Mouse (Mus musculus) myocyte (in vitro differentiated cells): ENCODE results near the gene Gas7. TPM values are rescaled to one million over a fixed set of nuclear protein-coding genes. Genes with fewer than 3 reads are reported as not detected.

ENCODE experiments used
- H3K27me3 ChIP-seq: one replicate; pipeline ENCODE4 v1.6.1; 2011; ENCODE audit not compliant: control insufficient read depth, insufficient read depth, insufficient read length
- H3K36me3 ChIP-seq: one replicate; pipeline ENCODE4 v1.6.1; 2011; ENCODE audit not compliant: control insufficient read depth, insufficient read depth
- H3K4me2 ChIP-seq: one replicate; pipeline ENCODE4 v1.6.1; 2011; ENCODE audit warnings: low read depth, control low read depth
- H3K4me3 ChIP-seq: one replicate; pipeline ENCODE4 v1.5.1; 2011; ENCODE audit warnings: mild to moderate bottlenecking, control low read depth, moderate library complexity
- H3K79me2 ChIP-seq: one replicate; pipeline ENCODE4 v1.6.1; 2011; ENCODE audit not compliant: control insufficient read depth, insufficient read depth
- H3ac ChIP-seq: one replicate; pipeline ENCODE4 v1.6.1; 2011; ENCODE audit not compliant: control insufficient read depth, insufficient read length
- CEBPB ChIP-seq: IDR thresholded peaks from 2 replicates; pipeline ENCODE4 v1.6.1; 2011; ENCODE audit warnings: mild to moderate bottlenecking, moderate library complexity; ENCODE audit not compliant: poor library complexity, insufficient read depth, severe bottlenecking
- E2F4 ChIP-seq: IDR thresholded peaks from one replicate; pipeline ENCODE4 v1.6.1; 2011; ENCODE audit warnings: mild to moderate bottlenecking, control low read depth, moderate library complexity; ENCODE audit not compliant: insufficient read depth
- MAX ChIP-seq: IDR thresholded peaks from one replicate; pipeline ENCODE4 v1.6.1; 2011; ENCODE audit warnings: low read depth, mild to moderate bottlenecking, control low read depth
- MYOD1 ChIP-seq, 3 experiments: IDR thresholded peaks; one replicate each; pipeline ENCODE4 v1.6.1; 2011; ENCODE audit warnings: control low read depth in 2 of 3, low read depth in 2 of 3, mild to moderate bottlenecking in 2 of 3, moderate library complexity in 1 of 3; ENCODE audit not compliant: insufficient read length in 2 of 3, control insufficient read depth in 1 of 3
- MYOG ChIP-seq, 3 experiments: IDR thresholded peaks; one replicate each; pipeline ENCODE4 v1.6.1; 2011; ENCODE audit warnings: control low read depth in 2 of 3, low read depth in 2 of 3, mild to moderate bottlenecking in 2 of 3; ENCODE audit not compliant: insufficient read length in 2 of 3, control insufficient read depth in 1 of 3, insufficient read depth in 1 of 3
- POLR2A ChIP-seq: IDR thresholded peaks from one replicate; pipeline ENCODE4 v1.6.1; 2011; ENCODE audit warnings: low read depth, mild to moderate bottlenecking, control low read depth, moderate library complexity; ENCODE audit not compliant: insufficient read length
- POLR2AphosphoS2 ChIP-seq: IDR thresholded peaks from one replicate; pipeline ENCODE4 v1.6.1; 2011; ENCODE audit warnings: low read depth, control low read depth; ENCODE audit not compliant: insufficient read length
- REST ChIP-seq: IDR thresholded peaks from one replicate; pipeline ENCODE4 v1.6.1; 2011; ENCODE audit warnings: mild to moderate bottlenecking, control low read depth, moderate library complexity; ENCODE audit not compliant: insufficient read depth, insufficient read length
- SRF ChIP-seq: IDR thresholded peaks from one replicate; pipeline ENCODE4 v1.6.1; 2011; ENCODE audit warnings: low read depth; ENCODE audit not compliant: control insufficient read depth, insufficient read length
- TCF12 ChIP-seq: IDR thresholded peaks from one replicate; pipeline ENCODE4 v1.6.1; 2011; ENCODE audit warnings: mild to moderate bottlenecking, control low read depth; ENCODE audit not compliant: poor library complexity, insufficient read depth, severe bottlenecking
- TCF3 ChIP-seq: IDR thresholded peaks from one replicate; pipeline ENCODE4 v1.6.1; 2011; ENCODE audit warnings: low read depth, control low read depth; ENCODE audit not compliant: insufficient read length
- USF1 ChIP-seq: IDR thresholded peaks from one replicate; pipeline ENCODE4 v1.6.1; 2011; ENCODE audit warnings: low read depth, mild to moderate bottlenecking, control low read depth, moderate library complexity
- polyA plus RNA-seq: library from polyadenylated mRNA; unstranded; fragments of >200 nt; fragmentation: generic; extraction: Trizol; gene quantifications from one replicate; pipeline ENCODE4 v1.2.1, GENCODE M21; 2012; ENCODE audit warnings: missing spikeins

Gas7 gene
- polyA plus RNA-seq, 1 experiment, result 0.02 TPM

GRCm38 (mm10) chr11:67664918-67665317 lies 209.7 kb downstream of the Gas7 start:
- Histone ChIP-seq H3K36me3 (no peaks in the 10 kb centered on the region), H3K4me3 (no peak overlapping the region), H3ac (no peak overlapping the region), H3K79me2 (no peaks in the 10 kb centered on the region), H3K4me2 (no peak overlapping the region), H3K27me3 (peaks cover 9% of the 10 kb centered on the region)
- TF ChIP-seq SRF, result no peak
- TF ChIP-seq USF1, result no peak
- TF ChIP-seq POLR2A, result no peak
- no peak for TF ChIP-seq MAX
- no peak for TF ChIP-seq REST

GRCm38 (mm10) chr11:67666129-67666528 lies 210.9 kb downstream of the Gas7 start:
- no peak overlapping the region for H3ac ChIP-seq
- H3K4me2 ChIP-seq, result no peak overlapping the region
- TF ChIP-seq TCF3 (no peak), E2F4 (no peak)
- peaks cover 9% of the 10 kb centered on the region for H3K27me3 ChIP-seq
- H3K79me2 ChIP-seq, result no peaks in the 10 kb centered on the region
- no peaks in the 10 kb centered on the region for H3K36me3 ChIP-seq
- no peak overlapping the region for H3K4me3 ChIP-seq

- no peaks in the 10 kb centered on the region for H3K79me2 ChIP-seq
- no peak overlapping the region for H3ac ChIP-seq
- H3K36me3 ChIP-seq, result no peaks in the 10 kb centered on the region
- peaks cover 22% of the 10 kb centered on the region for H3K27me3 ChIP-seq
- no peak overlapping the region for H3K4me3 ChIP-seq
- H3K4me2 ChIP-seq, result no peak overlapping the region
- TF ChIP-seq POLR2A (no peak), MYOD1 (IDR thresholded peaks at IDR 0.05; ENCODE audit: control insufficient read depth in 1 of 3, insufficient read length in 2 of 3, low read depth in 2 of 3) (no peak), REST (no peak), USF1 (no peak), TCF3 (no peak), CEBPB (no peak), MYOG (IDR thresholded peaks at IDR 0.05; ENCODE audit: control insufficient read depth in 1 of 3, insufficient read depth in 1 of 3, insufficient read length in 2 of 3, low read depth in 2 of 3) (no peak), MAX (no peak), E2F4 (no peak), POLR2AphosphoS2 (no peak)
Observed at GRCm38 (mm10) chr11:67667531-67668332, 212.5 kb downstream of the Gas7 start.

- H3K79me2 ChIP-seq, result no peaks in the 10 kb centered on the region
- peaks cover 28% of the 10 kb centered on the region for H3K27me3 ChIP-seq
- H3K4me3 ChIP-seq, result no peak overlapping the region
- no peak for TF ChIP-seq SRF
- no peak for TF ChIP-seq TCF3
- TF ChIP-seq REST, result no peak
- no peak for TF ChIP-seq CEBPB
- no peak for TF ChIP-seq POLR2A
- no peak for TF ChIP-seq MYOG (IDR thresholded peaks at IDR 0.05; ENCODE audit: control insufficient read depth in 1 of 3, insufficient read depth in 1 of 3, insufficient read length in 2 of 3, low read depth in 2 of 3)
- TF ChIP-seq USF1, result no peak
- no peak for TF ChIP-seq MYOD1 (IDR thresholded peaks at IDR 0.05; ENCODE audit: control insufficient read depth in 1 of 3, insufficient read length in 2 of 3, low read depth in 2 of 3)
- TF ChIP-seq TCF12, result no peak
- no peak for TF ChIP-seq E2F4
- TF ChIP-seq MAX, result no peak
- TF ChIP-seq POLR2AphosphoS2, result no peak
- H3K4me2 ChIP-seq, result no peak overlapping the region
- H3ac ChIP-seq, result no peak overlapping the region
- no peaks in the 10 kb centered on the region for H3K36me3 ChIP-seq
Observed at GRCm38 (mm10) chr11:67668460-67669007, 213.3 kb downstream of the Gas7 start.

- no peak overlapping the region for H3K4me2 ChIP-seq
- H3ac ChIP-seq, result no peak overlapping the region
- peaks cover 34% of the 10 kb centered on the region for H3K27me3 ChIP-seq
- H3K36me3 ChIP-seq, result no peaks in the 10 kb centered on the region
- H3K4me3 ChIP-seq, result no peak overlapping the region
- H3K79me2 ChIP-seq, result no peaks in the 10 kb centered on the region
- TF ChIP-seq MAX, result no peak
- TF ChIP-seq MYOG (IDR thresholded peaks at IDR 0.05; ENCODE audit: control insufficient read depth in 1 of 3, insufficient read depth in 1 of 3, insufficient read length in 2 of 3, low read depth in 2 of 3), result no peak
- TF ChIP-seq TCF3, result no peak
- TF ChIP-seq CEBPB, result no peak
- no peak for TF ChIP-seq POLR2AphosphoS2
- no peak for TF ChIP-seq REST
- TF ChIP-seq USF1, result no peak
- TF ChIP-seq E2F4, result no peak
- TF ChIP-seq SRF, result no peak
- no peak for TF ChIP-seq MYOD1 (IDR thresholded peaks at IDR 0.05; ENCODE audit: control insufficient read depth in 1 of 3, insufficient read length in 2 of 3, low read depth in 2 of 3)
- no peak for TF ChIP-seq POLR2A
- no peak for TF ChIP-seq TCF12
Observed at GRCm38 (mm10) chr11:67670031-67670430, 214.8 kb downstream of the Gas7 start.
